Mouse (Mus musculus) kidney, adult 8-10 months (tissue): ENCODE results near the gene Slc43a3.

Experiments
- DNase-seq, 2 experiments: peaks; one replicate each; pipeline ENCODE4 v3.0.0; 2022

Gene Slc43a3

DNA sequence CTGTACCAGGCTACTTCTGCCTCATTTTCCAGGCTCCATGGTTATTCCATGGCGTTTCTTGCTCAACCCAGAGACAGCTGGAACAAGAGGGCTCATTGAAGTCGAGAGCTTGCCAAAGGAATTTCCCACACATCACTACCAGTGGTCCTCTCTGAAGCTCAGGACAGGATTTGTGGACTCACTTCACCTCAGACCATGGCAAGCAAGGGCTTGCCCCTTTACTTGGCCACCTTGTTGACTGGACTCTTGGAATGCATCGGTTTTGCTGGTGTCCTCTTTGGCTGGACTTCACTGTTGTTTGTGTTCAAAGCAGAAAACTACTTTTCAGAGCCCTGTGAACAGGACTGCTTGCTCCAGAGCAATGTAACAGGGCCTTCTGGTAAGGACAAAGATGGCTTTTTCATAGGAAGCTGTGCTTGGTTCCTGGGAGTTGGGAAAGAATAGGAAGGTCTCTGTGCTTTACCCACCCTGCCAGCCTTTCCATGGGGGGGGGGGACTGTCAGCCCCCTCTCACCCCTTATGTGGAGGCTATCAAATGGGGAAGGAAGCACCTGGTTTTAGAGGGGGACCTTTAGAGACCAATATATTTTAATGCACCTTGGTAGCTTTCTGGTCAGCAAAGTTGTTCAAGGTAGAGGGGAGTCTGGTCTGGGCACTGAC lies 1.2 kb downstream of the Slc43a3 start:
- no peak for DNase-seq

DNA sequence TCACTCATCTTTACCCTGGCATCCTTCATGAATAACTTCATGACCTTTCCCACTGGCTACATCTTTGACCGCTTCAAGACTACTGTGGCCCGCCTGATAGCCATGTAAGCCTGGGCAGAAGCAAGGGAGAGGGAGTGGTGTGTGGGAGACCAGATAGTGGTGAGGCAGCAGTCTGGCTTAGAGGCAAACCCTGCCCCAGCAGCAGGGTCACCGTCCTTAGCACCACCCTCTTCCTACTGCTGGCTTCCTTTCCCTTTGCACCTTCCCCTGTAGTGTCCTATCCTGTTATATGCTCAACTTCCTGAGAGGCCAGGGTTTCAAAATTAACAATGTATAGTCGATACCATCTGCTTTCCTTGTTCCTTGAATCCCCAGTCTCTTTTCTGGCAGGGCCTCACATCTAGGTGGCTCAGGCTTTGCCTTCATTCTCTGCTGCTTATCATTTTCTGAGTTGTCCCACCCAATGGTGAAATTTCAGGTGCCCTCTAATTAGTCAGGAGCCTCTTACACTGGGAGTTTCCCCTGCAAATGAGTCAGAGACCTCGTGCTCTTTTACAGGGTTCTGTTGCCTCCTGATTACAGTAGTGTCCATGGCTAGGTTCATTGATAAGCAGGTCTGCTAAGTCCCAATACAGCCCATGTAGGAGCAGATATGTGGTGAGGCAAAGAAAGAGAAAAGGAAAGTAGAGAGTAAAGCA lies 2.0 kb downstream of the Slc43a3 start:
- no peak for DNase-seq

DNA sequence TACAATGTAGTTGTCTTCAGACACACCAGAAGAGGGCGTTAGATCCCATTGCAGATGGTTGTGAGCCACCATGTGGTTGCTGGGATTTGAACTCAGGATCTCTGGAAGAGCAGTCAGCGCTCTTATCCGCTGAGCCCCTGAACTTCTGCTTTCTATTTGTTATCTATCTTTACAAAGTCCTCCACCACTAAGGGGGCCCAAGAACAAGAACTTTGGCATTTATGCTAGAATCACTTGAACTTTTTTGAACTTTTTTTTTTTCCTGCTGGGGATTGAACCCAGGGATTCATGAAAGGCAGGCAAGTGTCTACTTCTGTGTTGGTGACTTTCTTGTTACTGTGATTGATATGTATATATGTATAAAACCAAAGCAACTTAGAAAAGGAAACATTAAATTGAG lies 2.9 kb downstream of the Slc43a3 start:
- DNase-seq, result no peak

DNA sequence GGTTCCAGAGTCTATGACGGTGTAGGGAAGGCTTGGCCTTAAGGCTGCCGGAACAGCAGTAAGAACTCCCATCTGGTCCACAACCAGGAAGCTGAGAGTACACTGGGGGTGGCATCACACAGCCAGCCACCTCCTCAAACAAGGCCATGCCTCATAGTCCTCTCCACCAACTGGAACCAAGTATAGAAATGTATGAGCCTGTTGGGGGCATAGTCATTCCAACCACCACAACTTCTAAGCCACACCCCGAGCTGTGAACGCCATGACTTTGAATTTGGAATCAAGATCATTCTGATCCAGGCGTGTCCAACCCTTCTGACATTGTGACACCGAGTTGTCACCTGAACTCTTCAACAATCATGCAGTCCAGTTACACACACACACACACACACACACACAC lies 3.3 kb downstream of the Slc43a3 start:
- no peak for DNase-seq

DNA sequence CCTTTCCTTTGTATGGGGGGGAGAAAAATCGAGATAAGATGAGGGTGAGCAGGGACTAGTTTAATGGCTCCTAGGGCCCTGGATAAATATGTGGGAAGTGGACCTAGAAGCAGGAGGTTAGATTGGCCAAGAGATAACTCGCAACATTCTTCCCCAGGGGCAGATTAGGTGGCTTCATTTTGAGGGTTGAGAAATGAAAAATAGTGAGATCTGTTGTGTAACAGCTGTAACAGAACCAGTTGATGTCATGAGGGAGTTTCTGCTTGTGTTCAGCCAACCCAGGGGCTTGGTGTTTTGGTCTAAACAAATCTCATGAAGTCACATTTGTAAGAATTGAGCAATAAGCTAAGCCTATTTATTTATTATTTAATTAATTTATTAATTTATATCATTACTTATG lies 5.0 kb downstream of the Slc43a3 start:
- DNase-seq, result no peak

DNA sequence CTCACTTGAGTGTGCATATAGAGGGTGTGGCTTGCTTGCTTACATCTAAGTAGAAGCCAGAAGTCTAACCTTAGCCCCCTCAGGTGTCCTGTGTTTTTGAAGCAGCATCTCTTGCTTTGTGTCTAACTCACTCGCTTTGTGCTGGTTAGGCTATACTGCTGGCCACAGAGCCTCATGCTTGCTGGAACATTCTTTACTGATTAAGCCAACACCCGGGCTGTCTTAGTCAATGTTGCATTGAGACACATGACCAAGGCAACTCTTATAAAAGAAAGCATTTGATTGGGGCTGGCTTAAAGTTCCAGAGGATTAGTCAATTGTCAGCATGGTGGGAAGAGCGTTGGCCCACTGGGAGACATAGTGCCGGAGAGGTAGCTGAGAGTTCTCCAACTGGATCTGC lies 5.4 kb downstream of the Slc43a3 start:
- no peak for DNase-seq

DNA sequence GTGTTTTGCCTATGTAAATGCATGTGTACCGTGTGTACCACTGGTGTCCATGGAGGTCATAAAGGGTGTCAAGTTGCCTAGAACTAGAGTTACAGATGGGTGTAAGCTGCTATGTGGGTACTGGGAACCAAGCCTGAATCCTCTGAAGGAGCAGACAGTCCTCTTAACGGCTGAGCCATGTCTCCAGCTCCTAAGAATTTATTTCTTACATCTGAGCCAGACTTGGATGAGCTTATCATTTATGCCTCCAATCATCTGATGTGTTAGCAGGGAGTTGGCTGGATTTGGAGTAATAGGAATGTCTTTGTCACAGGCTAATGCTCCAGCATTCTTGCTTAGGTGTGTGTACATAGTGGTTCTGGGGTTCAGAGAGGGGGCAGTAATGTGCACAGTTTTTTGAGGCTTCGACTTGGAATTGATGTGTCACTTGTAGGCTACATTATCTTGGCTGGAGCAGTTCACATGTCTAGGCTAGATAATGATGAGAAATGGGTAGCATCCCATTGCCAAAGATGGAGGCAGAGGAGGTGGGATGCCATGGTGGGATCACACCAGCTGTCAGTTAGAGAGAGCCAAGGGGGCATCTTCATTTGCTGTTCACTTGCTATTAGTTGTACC lies 10.9 kb downstream of the Slc43a3 start:
- DNase-seq, result no peak

DNA sequence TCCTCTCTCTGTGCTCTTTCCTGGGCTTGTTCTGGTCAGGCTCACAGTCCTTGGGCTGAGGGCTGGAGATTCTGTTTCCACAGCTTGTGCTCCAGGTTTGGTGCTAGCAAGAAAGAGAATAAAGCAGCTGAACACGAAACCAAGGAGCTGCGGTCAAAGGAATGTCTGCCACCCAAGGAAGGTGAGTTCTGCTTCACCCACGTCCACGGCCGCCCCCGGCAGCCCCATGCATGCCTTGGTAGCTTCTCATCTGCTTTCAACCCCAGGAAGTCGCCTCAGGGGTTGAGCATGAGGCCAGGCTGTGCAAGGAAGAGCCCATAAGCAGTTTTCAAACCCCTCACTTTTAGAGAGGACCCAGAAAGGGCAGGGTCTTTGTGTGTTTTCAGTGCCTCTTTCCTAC lies 11.9 kb downstream of the Slc43a3 start:
- DNase-seq, result no peak

DNA sequence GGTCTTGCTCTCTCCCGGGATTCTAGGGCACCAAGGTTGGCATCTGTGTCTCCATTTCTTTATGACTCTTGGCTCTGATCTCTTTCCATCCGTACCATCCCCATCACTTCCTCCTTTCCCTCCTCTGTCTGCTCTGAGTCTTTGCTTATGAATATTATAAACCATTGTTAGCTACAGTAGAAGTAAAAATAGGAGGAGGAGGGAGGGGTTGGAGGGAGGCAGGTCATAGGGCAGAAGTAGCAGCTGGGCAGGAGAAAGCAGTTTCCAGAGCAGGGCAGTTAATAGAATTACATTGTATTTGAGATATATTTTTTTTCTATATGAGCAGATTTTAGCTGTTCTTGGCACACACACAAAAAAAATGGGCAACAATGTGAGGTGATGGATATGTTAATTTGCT lies 12.3 kb downstream of the Slc43a3 start:
- DNase-seq, result no peak

DNA sequence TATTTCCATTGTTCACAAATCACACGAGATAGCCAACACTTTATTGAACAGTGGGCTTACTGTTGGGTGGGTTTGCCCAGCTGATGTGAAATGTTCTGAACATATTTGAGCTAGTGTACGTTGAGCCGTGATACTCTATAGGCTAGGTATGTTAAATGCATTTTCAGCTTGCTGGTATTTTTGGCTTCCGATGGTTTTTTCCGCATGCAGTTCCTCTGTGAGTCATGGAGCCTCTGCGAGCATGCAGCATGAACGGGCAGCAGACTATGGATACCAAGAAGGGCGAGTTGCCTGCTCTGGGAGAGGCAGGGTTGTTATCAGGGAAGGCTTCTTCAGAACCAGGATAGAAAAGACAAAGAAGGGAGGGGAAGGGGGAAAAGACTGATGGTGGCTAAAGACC lies 14.6 kb downstream of the Slc43a3 start:
- no peak for DNase-seq

DNA sequence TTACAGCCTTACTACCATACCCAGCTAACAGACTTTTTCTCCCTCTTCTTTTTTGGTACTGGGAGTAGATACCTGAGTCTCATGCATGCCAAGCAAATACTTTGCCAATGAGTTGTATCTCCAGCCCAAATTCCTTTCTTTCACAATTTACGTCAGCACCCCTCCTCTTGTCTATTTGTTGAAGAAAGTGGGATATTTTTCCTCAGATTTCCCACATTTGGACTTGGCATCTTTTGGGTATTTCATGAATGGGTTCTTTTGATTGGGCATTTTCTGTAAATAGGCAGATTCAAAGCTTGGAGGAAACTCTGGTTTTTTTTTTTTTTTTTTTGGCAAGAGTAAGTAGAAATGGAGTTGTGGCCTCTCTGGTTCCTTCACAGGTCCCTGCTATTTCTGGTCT lies 15.9 kb downstream of the Slc43a3 start:
- DNase-seq, result no peak

DNA sequence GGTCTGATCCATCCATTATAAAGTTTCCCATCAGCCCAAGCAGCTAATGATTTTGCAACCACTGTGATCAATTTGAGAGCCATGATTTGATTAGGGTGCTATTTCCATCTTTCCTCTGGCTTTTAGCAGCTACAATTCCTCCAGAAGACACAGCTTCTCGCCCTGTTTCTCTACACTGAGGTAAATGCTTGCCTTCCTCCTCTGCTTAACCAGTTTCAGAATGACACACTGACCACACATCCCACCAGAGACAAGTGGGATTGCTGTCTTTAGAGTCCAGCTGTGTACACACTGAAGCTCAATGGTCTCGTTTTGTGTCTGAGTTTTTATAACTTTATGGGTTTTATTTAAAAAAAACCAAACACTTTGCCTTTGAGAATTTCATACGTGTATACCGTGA lies 16.3 kb downstream of the Slc43a3 start:
- DNase-seq, result no peak

DNA sequence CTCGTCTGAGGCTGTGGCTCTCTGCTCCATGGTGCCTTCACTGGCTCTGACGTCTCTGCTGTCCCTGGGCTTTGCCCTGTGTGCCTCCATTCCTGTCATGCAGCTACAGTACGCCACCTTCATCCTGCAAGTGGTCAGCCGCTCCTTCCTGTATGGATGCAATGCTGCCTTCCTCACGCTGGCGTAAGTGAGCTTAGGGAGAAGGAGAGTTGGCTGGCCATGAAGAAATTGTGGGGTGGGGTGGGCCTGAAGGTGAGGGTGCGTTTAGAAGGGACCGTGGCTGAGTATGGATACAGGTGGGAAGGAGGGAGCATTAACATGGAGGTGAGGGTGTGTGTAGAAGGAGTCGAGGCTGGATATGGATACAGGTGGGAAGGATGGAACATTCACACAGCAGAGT lies 19.1 kb downstream of the Slc43a3 start:
- DNase-seq, result no peak

DNA sequence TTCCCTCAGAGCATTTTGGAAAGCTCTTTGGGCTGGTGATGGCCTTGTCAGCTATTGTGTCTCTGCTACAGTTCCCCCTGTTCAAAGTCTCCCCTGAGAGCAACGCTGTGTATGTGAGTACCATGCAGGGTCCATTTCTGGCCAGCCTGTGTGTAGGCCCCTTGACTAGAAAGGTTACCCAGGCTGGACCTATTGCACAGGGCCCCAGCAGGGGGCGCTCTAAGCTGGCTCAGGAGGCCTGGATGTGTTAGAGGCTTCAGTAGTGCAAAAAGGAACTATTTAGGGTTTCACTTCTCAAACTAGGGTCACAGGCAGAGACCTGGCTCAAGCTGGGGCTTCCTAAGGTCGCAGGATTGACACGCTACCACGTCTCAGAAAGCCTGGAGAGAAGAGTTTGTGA lies 19.9 kb downstream of the Slc43a3 start:
- DNase-seq, result peak; percentile 18 to 46

DNA sequence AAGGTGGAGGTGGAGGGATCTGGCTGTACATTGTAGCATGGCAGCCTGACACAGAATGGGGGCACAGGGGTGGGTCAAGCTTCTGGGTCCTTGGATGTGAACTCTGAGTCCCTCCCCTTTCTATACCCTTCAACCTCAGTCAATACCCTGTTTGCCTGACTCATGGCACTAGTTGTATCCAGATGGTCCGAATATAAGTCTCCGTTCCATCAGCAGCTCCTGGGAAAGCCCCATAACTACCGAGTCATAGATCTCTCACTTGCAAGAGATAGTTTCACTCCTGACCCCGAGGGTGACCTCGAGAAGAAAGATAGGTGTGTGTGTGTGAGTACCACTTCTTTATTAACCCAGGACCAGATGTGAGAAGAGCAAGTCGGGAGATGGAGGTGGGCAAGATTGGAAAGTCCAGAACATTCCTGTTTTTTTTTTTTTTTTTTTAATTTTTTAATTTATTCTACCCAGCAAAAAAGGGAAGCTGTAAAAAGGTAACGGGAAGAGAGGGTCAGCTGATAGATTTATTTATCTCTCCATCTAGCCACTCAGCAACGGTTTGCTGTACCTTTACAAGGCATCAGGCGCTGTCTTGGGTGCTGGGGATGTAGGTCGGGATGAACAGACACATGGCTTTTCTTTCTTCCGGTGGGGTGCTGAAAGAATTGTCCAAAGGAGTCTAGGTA lies 22.3 kb downstream of the Slc43a3 start:
- no peak for DNase-seq

DNA sequence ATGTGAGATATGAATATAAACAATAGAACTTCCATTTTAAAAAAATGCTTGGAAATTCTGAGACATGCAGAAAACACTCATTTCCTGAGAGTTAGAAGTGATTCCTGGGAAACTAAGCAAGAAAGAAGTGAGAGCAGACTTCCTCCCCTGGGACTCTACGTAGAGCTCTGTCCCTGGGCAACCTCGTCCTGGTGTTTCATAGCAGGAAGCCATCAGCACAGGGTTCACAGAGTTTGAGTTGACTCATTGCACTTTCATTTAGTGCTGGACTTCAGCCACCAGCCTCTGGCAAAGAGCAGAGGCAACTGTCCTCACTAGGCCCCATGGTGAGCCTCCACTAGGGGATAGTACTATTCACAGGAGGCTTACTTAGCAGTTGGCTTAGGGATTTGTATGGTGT lies 24.9 kb downstream of the Slc43a3 start:
- DNase-seq, result peak; percentile 63 to 73

DNA sequence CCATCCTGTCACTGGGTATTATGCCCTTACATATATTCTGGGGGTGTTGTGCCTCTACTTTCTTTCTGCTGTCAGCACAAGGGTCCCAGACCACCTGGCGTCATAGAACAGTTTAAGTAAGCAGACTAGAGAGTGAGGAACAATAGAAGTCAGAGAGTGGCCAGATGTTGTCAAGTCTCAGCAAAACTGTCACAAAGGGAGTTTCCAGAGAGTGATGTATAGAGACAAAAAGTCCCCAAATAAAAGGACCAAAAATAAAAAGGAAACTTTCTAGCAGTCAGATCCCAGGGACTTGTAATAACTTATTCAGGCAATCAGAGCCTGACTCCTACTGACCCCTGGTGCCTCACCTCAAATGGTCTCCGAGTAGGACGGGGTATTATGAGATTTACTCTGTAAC lies 25.5 kb downstream of the Slc43a3 start:
- DNase-seq, result no peak

DNA sequence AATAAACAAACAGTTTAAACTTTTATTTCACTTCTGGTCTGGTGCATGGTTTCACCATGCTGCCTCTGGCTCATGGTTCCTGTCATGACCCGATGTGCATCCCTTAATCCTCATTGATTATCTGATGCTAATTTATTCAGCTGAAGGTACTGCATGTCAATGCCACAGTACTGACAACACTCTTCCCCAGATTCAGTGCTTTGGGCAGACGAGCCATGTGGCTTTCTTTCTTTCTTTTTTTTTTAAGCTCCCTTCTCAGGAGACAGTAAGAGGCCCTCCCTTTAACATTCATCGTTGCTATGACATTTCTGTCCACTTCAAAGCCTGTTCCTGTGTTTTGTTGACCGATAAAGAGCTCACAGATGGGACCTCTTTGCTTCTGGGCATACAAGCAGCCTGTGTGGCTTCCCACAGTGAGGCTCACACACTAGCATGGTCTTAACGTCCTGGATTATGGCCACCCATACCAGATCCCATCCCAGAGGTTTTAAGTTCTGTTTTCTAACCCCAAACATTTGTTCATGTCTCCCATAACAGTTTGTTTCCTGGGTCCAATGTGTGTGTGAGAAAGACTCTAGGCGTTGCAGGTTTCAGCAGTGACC lies 26.6 kb downstream of the Slc43a3 start:
- DNase-seq, result no peak

DNA sequence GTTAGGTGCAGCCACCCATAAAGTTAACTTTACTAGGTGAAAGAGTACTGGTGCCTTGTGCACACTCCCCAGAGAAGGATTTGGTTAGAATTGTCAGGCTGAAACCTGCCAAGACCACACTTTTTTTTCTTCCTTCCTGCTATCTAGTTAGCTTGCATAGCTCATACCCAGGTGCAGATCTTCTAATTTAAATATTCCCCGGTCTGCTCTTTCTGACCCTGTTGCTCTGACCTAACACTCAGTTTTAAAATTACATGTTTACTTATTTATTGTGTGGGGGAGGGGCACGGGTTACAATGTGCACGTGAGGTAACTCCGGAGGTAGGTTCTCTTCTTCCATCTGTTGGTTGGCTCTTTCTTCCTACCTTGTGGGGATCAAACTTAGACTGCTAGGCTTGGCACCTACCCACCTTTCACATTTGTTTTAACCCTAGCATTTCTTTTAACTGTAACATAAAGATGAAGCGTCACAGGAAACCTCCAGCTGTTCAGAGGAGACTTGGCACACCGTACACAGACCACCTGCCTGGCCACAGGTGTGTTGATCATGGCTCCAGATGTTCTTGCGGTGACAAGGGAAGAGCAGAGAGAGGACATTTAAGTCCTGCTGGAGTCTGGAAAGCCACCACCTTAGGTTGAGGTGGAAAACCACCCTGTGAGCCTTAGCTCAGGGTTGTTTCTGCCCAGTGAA lies 27.9 kb downstream of the Slc43a3 start:
- DNase-seq, result no peak

DNA sequence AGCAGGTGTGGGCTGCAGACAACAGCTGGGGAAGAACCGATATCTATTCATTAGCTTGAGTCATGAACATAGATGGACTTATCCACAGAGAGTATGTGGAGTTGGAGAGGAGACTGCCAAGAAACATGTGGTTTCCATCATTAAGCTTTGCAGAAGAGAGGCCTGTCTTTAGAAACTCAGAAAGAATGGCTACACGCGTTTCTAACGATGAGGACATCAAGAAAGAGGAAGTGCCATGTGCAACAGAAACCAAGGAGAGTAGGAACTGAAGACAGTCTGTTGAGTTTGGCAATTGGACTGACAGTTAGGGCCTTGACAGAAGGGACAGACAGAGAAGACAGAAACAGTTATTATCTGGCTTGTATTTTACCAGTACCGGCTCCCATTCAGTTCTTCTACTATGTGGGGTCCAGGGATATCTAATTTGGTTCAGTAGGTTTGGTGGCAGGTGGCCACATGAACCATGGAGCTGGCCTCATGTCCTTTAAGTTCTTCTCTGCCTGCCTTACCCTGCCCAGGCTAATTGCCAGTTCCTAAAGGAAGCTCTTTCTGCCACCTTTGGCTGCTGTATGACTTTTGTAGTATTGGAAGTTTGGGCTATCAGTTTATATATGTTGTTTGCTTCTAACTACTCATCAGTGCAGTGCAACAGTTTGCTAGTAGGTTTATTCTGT lies 31.1 kb downstream of the Slc43a3 start:
- DNase-seq, result no peak

DNA sequence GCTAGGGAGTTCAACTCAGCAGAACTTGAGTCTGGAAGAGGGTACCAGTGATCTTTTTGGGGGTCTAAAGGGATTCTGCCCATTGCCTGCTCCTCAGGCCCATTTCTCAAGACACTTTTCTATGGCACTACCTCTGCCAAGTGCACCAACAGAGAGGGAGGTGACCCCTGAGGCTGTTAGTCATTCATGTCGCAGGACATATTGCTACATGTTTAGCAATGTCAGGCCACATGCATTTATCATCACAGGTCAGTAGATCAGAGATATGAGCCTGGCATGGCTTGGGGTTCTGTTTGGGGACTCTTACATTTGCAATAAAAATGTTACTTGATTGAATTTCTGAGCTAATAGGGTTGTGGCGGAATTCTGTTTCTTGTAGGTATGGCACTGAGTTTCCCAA lies 39.2 kb downstream of the Slc43a3 start:
- DNase-seq, result no peak

DNA sequence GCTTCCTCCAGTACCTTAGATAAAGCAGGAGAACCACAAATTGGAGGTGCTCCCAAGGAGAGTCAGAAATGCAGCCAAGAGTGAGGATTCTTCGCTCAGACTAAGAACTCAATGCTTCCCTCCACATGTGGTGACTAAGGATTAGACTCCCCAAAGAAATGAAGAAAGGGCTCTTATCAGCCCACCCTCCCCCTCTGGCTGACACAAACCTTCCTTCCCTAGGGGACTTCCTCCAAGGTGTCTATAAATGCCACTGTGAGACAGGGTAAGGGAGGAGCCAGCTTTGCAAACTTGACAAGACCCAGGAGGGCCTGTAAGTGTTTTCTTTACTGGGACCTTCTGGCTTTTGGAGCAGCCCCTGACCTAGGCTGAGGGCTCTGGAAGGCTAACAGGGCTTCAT lies 43.8 kb downstream of the Slc43a3 start, which contains the start of gene Prg2:
Gene Prg2, plus strand, starts transcription at position 274 of the 400 bp plus-strand sequence.
- DNase-seq, result no peak
